7 mouse cellular contexts compared by ENCODE assay signal in genomic region chr13:23743963-23744362, GRCm38 (mm10). TPM values are rescaled to one million over a fixed set of nuclear protein-coding genes. Genes with fewer than 3 reads are reported as not detected.
DNase-seq lines count a peak whose midpoint lies in the region; ATAC-seq lines count a peak whose summit lies in the region.

No protein-coding gene starts in this region.

- H3K36me3 ChIP-seq in midbrain, embryonic 11.5 days (ENCODE audit: control insufficient read depth, insufficient read depth, low read length): no peaks in the 10 kb centered on the region
- H3K36me3 ChIP-seq in midbrain, embryonic 16.5 days (ENCODE audit: control insufficient read depth, insufficient read depth, low read length): no peaks in the 10 kb centered on the region
- H3K36me3 ChIP-seq in embryonic facial prominence, embryonic 10.5 days (replicated peaks): no peaks in the 10 kb centered on the region
- H3K36me3 ChIP-seq in intestine, embryonic 14.5 days (ENCODE audit: control insufficient read depth, insufficient read depth, low read length): no peaks in the 10 kb centered on the region
- no peaks in the 10 kb centered on the region for H3K36me3 ChIP-seq in stomach, embryonic 15.5 days

- no peak for ATAC-seq in midbrain, embryonic 11.5 days (ENCODE audit: low FRiP score)
- ATAC-seq in midbrain, embryonic 16.5 days: no peak
- ATAC-seq in intestine, embryonic 14.5 days (replicated peaks; ENCODE audit: low FRiP score, low TSS enrichment, low read depth): no peak
- no peak for ATAC-seq in stomach, embryonic 15.5 days (ENCODE audit: insufficient read depth, low FRiP score, low read depth)

- no peak overlapping the region for H3K4me3 ChIP-seq in midbrain, embryonic 11.5 days (ENCODE audit: low read depth, low read length)
- H3K4me3 ChIP-seq in midbrain, embryonic 16.5 days (ENCODE audit: low read depth, low read length): no peak overlapping the region
- peak overlapping the region; percentile 62 for H3K4me3 ChIP-seq in embryonic facial prominence, embryonic 10.5 days
- peak overlapping the region; percentile 44 for H3K4me3 ChIP-seq in intestine, embryonic 14.5 days (ENCODE audit: low read depth, low read length)
- H3K4me3 ChIP-seq in stomach, embryonic 15.5 days (replicated peaks): peak overlapping the region; percentile 44; the same call in 1 of the 2 replicates

- peak; percentile 92 for DNase-seq in midbrain, embryonic 11.5 days (ENCODE audit: low spot score, missing footprints)
- no peak for DNase-seq in embryonic facial prominence, embryonic 10.5 days (ENCODE audit: low spot score)
- no peak for DNase-seq in intestine, embryonic 14.5 days (ENCODE audit: low spot score)
- DNase-seq in urinary bladder, adult 18-20 months (ENCODE audit: low spot score in 2 of 2): no peak
- no peak for DNase-seq in adrenal gland, adult 2 months

- H3K4me1 ChIP-seq in midbrain, embryonic 11.5 days (ENCODE audit: control insufficient read depth, insufficient read depth, low read length): peaks cover 17% of the 10 kb centered on the region
- H3K4me1 ChIP-seq in midbrain, embryonic 16.5 days (ENCODE audit: control insufficient read depth, insufficient read depth, low read length): peaks cover 20% of the 10 kb centered on the region
- peaks cover 37% of the 10 kb centered on the region for H3K4me1 ChIP-seq in embryonic facial prominence, embryonic 10.5 days
- peaks cover 23% of the 10 kb centered on the region for H3K4me1 ChIP-seq in intestine, embryonic 14.5 days (replicated peaks; ENCODE audit: control insufficient read depth, insufficient read depth, low read length)
- peaks cover 9% of the 10 kb centered on the region; the same call in 1 of the 2 replicates for H3K4me1 ChIP-seq in stomach, embryonic 15.5 days

- H3K4me2 ChIP-seq in midbrain, embryonic 11.5 days: peak overlapping the region; percentile 61; the same call in 1 of the 2 replicates
- no peak overlapping the region for H3K4me2 ChIP-seq in midbrain, embryonic 16.5 days (ENCODE audit: low read length)
- peak overlapping the region; percentile 92 for H3K4me2 ChIP-seq in intestine, embryonic 14.5 days (ENCODE audit: low read length)
- H3K4me2 ChIP-seq in stomach, embryonic 15.5 days: peak overlapping the region; percentile 62; the same call in 1 of the 2 replicates

- no peaks in the 10 kb centered on the region for H3K9me3 ChIP-seq in midbrain, embryonic 11.5 days (ENCODE audit: control insufficient read depth, low read length)
- H3K9me3 ChIP-seq in midbrain, embryonic 16.5 days (replicated peaks; ENCODE audit: control insufficient read depth, low read length, poor library complexity, severe bottlenecking): no peaks in the 10 kb centered on the region
- no peaks in the 10 kb centered on the region for H3K9me3 ChIP-seq in embryonic facial prominence, embryonic 10.5 days
- H3K9me3 ChIP-seq in intestine, embryonic 14.5 days (ENCODE audit: control insufficient read depth, low read length): no peaks in the 10 kb centered on the region
- H3K9me3 ChIP-seq in stomach, embryonic 15.5 days: no peaks in the 10 kb centered on the region

- H3K27ac ChIP-seq in midbrain, embryonic 11.5 days (ENCODE audit: low read depth, low read length): peak overlapping the region; percentile 82
- H3K27ac ChIP-seq in midbrain, embryonic 16.5 days (ENCODE audit: low read length): no peak overlapping the region
- H3K27ac ChIP-seq in embryonic facial prominence, embryonic 10.5 days (replicated peaks): peak overlapping the region; percentile 98
- H3K27ac ChIP-seq in intestine, embryonic 14.5 days (ENCODE audit: low read depth): peak overlapping the region; percentile 100
- peak overlapping the region; percentile 75 for H3K27ac ChIP-seq in stomach, embryonic 15.5 days

- no peaks in the 10 kb centered on the region for H3K27me3 ChIP-seq in midbrain, embryonic 11.5 days (ENCODE audit: control insufficient read depth, insufficient read depth, low read length)
- H3K27me3 ChIP-seq in midbrain, embryonic 16.5 days (ENCODE audit: control insufficient read depth, insufficient read depth, low read depth, low read length): no peaks in the 10 kb centered on the region
- no peaks in the 10 kb centered on the region for H3K27me3 ChIP-seq in embryonic facial prominence, embryonic 10.5 days (replicated peaks; ENCODE audit: low read depth, poor library complexity, severe bottlenecking)
- no peaks in the 10 kb centered on the region for H3K27me3 ChIP-seq in intestine, embryonic 14.5 days (replicated peaks; ENCODE audit: control insufficient read depth, insufficient read depth, low read length)
- no peaks in the 10 kb centered on the region for H3K27me3 ChIP-seq in stomach, embryonic 15.5 days (replicated peaks)

- H3K9ac ChIP-seq in midbrain, embryonic 11.5 days (ENCODE audit: low read length): peak overlapping the region; percentile 71; the same call in 1 of the 2 replicates
- H3K9ac ChIP-seq in midbrain, embryonic 16.5 days (ENCODE audit: low read depth, low read length): no peak overlapping the region
- peak overlapping the region; percentile 67 for H3K9ac ChIP-seq in intestine, embryonic 14.5 days (ENCODE audit: low read length)
- H3K9ac ChIP-seq in stomach, embryonic 15.5 days: no peak overlapping the region

- 44% methylated on average over 4 of the region's 4 CpGs for WGBS in midbrain, embryonic 11.5 days
- 39% methylated on average over 4 of the region's 4 CpGs for WGBS in midbrain, embryonic 16.5 days
- WGBS in embryonic facial prominence, embryonic 10.5 days: 48% methylated on average over 4 of the region's 4 CpGs
- WGBS in intestine, embryonic 14.5 days: 35% methylated on average over 4 of the region's 4 CpGs
- WGBS in stomach, embryonic 15.5 days: 27% methylated on average over 4 of the region's 4 CpGs

RNA-seq across cellular contexts. Expression of gene Hist1h3c, which starts 1.4 kb away (rescaled TPM):
- polyA plus RNA-seq in midbrain, embryonic 11.5 days (2014; fragmentation: Nextera tagmentation; extraction: Ambion mirVana): 8.6 and 9.2 TPM in 2 replicates
- polyA plus RNA-seq in midbrain, embryonic 16.5 days (2015; fragmentation: Nextera tagmentation; extraction: Ambion mirVana): 0.76 TPM in 1 of 2 replicates, not detected in the other
- 8.6 and 10.0 TPM in 2 replicates for polyA plus RNA-seq in embryonic facial prominence, embryonic 10.5 days (2016; fragmentation: Nextera tagmentation; extraction: Ambion mirVana)
- polyA plus RNA-seq in intestine, embryonic 14.5 days (2014; fragmentation: Nextera tagmentation; extraction: Ambion mirVana): 6.9 and 7.9 TPM in 2 replicates
- polyA plus RNA-seq in stomach, embryonic 15.5 days (2015; fragmentation: Nextera tagmentation; extraction: Ambion mirVana): 5.5 and 5.7 TPM in 2 replicates
- total RNA-seq in adrenal gland, adult 2 months (2021): 10 to 100 TPM in 1 of 2 experiments, 1 to 10 TPM in 1; 4.6 to 14.7 TPM
- polyA plus RNA-seq in adrenal gland, adult 2 months (2012; rRNA removed): 4.9 and 6.7 TPM in 2 replicates

RNA-seq across cellular contexts. Expression of gene Hist1h2bb, which starts 2.6 kb away (rescaled TPM):
- polyA plus RNA-seq in midbrain, embryonic 11.5 days (2014; fragmentation: Nextera tagmentation; extraction: Ambion mirVana): 2.1 and 2.4 TPM in 2 replicates
- polyA plus RNA-seq in midbrain, embryonic 16.5 days (2015; fragmentation: Nextera tagmentation; extraction: Ambion mirVana): not detected in 2 replicates
- polyA plus RNA-seq in embryonic facial prominence, embryonic 10.5 days (2016; fragmentation: Nextera tagmentation; extraction: Ambion mirVana): 1.9 and 2.9 TPM in 2 replicates
- 2.5 and 5.0 TPM in 2 replicates for polyA plus RNA-seq in intestine, embryonic 14.5 days (2014; fragmentation: Nextera tagmentation; extraction: Ambion mirVana)
- polyA plus RNA-seq in stomach, embryonic 15.5 days (2015; fragmentation: Nextera tagmentation; extraction: Ambion mirVana): 2.5 and 3.4 TPM in 2 replicates
- 10 to 100 TPM; 17.1 TPM for total RNA-seq in adrenal gland, adult 2 months (2021)
- 4.2 and 5.6 TPM in 2 replicates for polyA plus RNA-seq in adrenal gland, adult 2 months (2012; rRNA removed)

RNA-seq across cellular contexts. Expression of gene Hist1h1c, which starts 5.4 kb away (rescaled TPM):
- polyA plus RNA-seq in midbrain, embryonic 11.5 days (2014; fragmentation: Nextera tagmentation; extraction: Ambion mirVana): 13.5 and 14.0 TPM in 2 replicates
- 7.1 and 8.7 TPM in 2 replicates for polyA plus RNA-seq in midbrain, embryonic 16.5 days (2015; fragmentation: Nextera tagmentation; extraction: Ambion mirVana)
- polyA plus RNA-seq in embryonic facial prominence, embryonic 10.5 days (2016; fragmentation: Nextera tagmentation; extraction: Ambion mirVana): 9.1 and 9.2 TPM in 2 replicates
- 24.4 and 30.8 TPM in 2 replicates for polyA plus RNA-seq in intestine, embryonic 14.5 days (2014; fragmentation: Nextera tagmentation; extraction: Ambion mirVana)
- 50.6 and 54.3 TPM in 2 replicates for polyA plus RNA-seq in stomach, embryonic 15.5 days (2015; fragmentation: Nextera tagmentation; extraction: Ambion mirVana)
- total RNA-seq in adrenal gland, adult 2 months (2021): 100 to 1,000 TPM; 168 to 270 TPM
- polyA plus RNA-seq in adrenal gland, adult 2 months (2012; rRNA removed): 32.9 and 41.2 TPM in 2 replicates

RNA-seq across cellular contexts. Expression of gene Hist1h2ab, which starts 7.0 kb away (rescaled TPM):
- 42.8 and 57.5 TPM in 2 replicates for polyA plus RNA-seq in midbrain, embryonic 11.5 days (2014; fragmentation: Nextera tagmentation; extraction: Ambion mirVana)
- polyA plus RNA-seq in midbrain, embryonic 16.5 days (2015; fragmentation: Nextera tagmentation; extraction: Ambion mirVana): 1.1 and 6.2 TPM in 2 replicates
- polyA plus RNA-seq in embryonic facial prominence, embryonic 10.5 days (2016; fragmentation: Nextera tagmentation; extraction: Ambion mirVana): 39.1 and 43.8 TPM in 2 replicates
- 49.6 and 49.8 TPM in 2 replicates for polyA plus RNA-seq in intestine, embryonic 14.5 days (2014; fragmentation: Nextera tagmentation; extraction: Ambion mirVana)
- 43.8 and 63.1 TPM in 2 replicates for polyA plus RNA-seq in stomach, embryonic 15.5 days (2015; fragmentation: Nextera tagmentation; extraction: Ambion mirVana)
- 10 to 100 TPM; 25.7 to 26.0 TPM for total RNA-seq in adrenal gland, adult 2 months (2021)
- 1.6 and 4.1 TPM in 2 replicates for polyA plus RNA-seq in adrenal gland, adult 2 months (2012; rRNA removed)

RNA-seq across cellular contexts. Expression of gene Hist1h3b, which starts 8.1 kb away (rescaled TPM):
- 7.5 and 13.2 TPM in 2 replicates for polyA plus RNA-seq in midbrain, embryonic 11.5 days (2014; fragmentation: Nextera tagmentation; extraction: Ambion mirVana)
- polyA plus RNA-seq in midbrain, embryonic 16.5 days (2015; fragmentation: Nextera tagmentation; extraction: Ambion mirVana): 0.89 and 1.1 TPM in 2 replicates
- polyA plus RNA-seq in embryonic facial prominence, embryonic 10.5 days (2016; fragmentation: Nextera tagmentation; extraction: Ambion mirVana): 9.5 and 10.3 TPM in 2 replicates
- polyA plus RNA-seq in intestine, embryonic 14.5 days (2014; fragmentation: Nextera tagmentation; extraction: Ambion mirVana): 13.9 and 15.5 TPM in 2 replicates
- 7.4 and 10.6 TPM in 2 replicates for polyA plus RNA-seq in stomach, embryonic 15.5 days (2015; fragmentation: Nextera tagmentation; extraction: Ambion mirVana)
- total RNA-seq in adrenal gland, adult 2 months (2021): 10 to 100 TPM; 25.0 to 32.1 TPM
- 2.5 and 3.2 TPM in 2 replicates for polyA plus RNA-seq in adrenal gland, adult 2 months (2012; rRNA removed)

Comparison
In these comparisons a context has a peak if more than half of its experiments do, and no peak if none do; other contexts are left out.
1. H3K9ac ChIP-seq: peak in midbrain, embryonic 11.5 days (single experiment) and intestine, embryonic 14.5 days (single experiment); none in midbrain, embryonic 16.5 days (single experiment) and stomach, embryonic 15.5 days (single experiment).
2. H3K4me3 ChIP-seq: peak in embryonic facial prominence, embryonic 10.5 days (single experiment), intestine, embryonic 14.5 days (single experiment) and stomach, embryonic 15.5 days (single experiment); none in midbrain, embryonic 11.5 days (single experiment) and midbrain, embryonic 16.5 days (single experiment).